Mouse (Mus musculus): ENCODE measurements around the gene Nf1.
A peak's percentile ranks its signal among the peaks of the same experiment; 100 is the strongest.

Nf1 gene

GRCm38 (mm10) chr11:79329585-79329984 lies 9.9 kb upstream of the Nf1 start:
- DNase-seq: no peak

- DNase-seq: no peak
Measured at GRCm38 (mm10) chr11:79335077-79335476, 4.4 kb upstream of the Nf1 start.

- DNase-seq: peak; percentile 16 to 21
Measured at GRCm38 (mm10) chr11:79336722-79337267, 2.7 kb upstream of the Nf1 start.

- DNase-seq: peak in 1 of 2 experiments; percentile 10
Measured at GRCm38 (mm10) chr11:79338621-79339020, 872 bp upstream of the Nf1 start.

- peak; percentile 46 to 68 for DNase-seq
Measured at GRCm38 (mm10) chr11:79339808-79340781, 602 bp downstream of the Nf1 start.

- DNase-seq: no peak
Measured at GRCm38 (mm10) chr11:79356995-79357394, 17.5 kb downstream of the Nf1 start.

- DNase-seq: no peak
Measured at GRCm38 (mm10) chr11:79357397-79357796, 17.9 kb downstream of the Nf1 start.

GRCm38 (mm10) chr11:79364956-79365355 lies 25.5 kb downstream of the Nf1 start:
- DNase-seq: no peak

- no peak for DNase-seq
Measured at GRCm38 (mm10) chr11:79366284-79366683, 26.8 kb downstream of the Nf1 start.

- no peak for DNase-seq
Measured at GRCm38 (mm10) chr11:79373031-79373430, 33.5 kb downstream of the Nf1 start.

- peak; percentile 89 for DNase-seq
Measured at GRCm38 (mm10) chr11:79398336-79398735, 58.8 kb downstream of the Nf1 start.

GRCm38 (mm10) chr11:79403625-79404319 lies 64.3 kb downstream of the Nf1 start:
- no peak for DNase-seq

GRCm38 (mm10) chr11:79413761-79414513 lies 74.4 kb downstream of the Nf1 start:
- no peak for DNase-seq

GRCm38 (mm10) chr11:79422496-79422895 lies 83.0 kb downstream of the Nf1 start:
- DNase-seq: no peak

- DNase-seq: no peak
Measured at GRCm38 (mm10) chr11:79426571-79426970, 87.1 kb downstream of the Nf1 start.

GRCm38 (mm10) chr11:79427638-79428037 lies 88.1 kb downstream of the Nf1 start:
- DNase-seq: peak in 1 of 2 experiments; percentile 28

GRCm38 (mm10) chr11:79435252-79435651 lies 95.8 kb downstream of the Nf1 start:
- DNase-seq: no peak

- DNase-seq: no peak
Measured at GRCm38 (mm10) chr11:79448361-79448760, 108.9 kb downstream of the Nf1 start.

- no peak for DNase-seq
Measured at GRCm38 (mm10) chr11:79452966-79453365, 113.5 kb downstream of the Nf1 start.

GRCm38 (mm10) chr11:79457928-79458327 lies 118.4 kb downstream of the Nf1 start:
- no peak for DNase-seq

GRCm38 (mm10) chr11:79459846-79460245 lies 120.4 kb downstream of the Nf1 start:
- no peak for DNase-seq

GRCm38 (mm10) chr11:79460756-79461450 lies 121.4 kb downstream of the Nf1 start:
- DNase-seq: no peak

Measured in cerebellum, adult 18-20 months (tissue).